Mouse (Mus musculus) megakaryocyte-erythroid progenitor cell, adult 5-6 weeks (primary cell): ENCODE results near the gene Gm3512. TPM values are rescaled to one million over a fixed set of nuclear protein-coding genes. Genes with fewer than 3 reads are reported as not detected.
"Not testable (repeated sequence)": the region's sequence is repeated elsewhere in the genome, so short reads cannot be mapped to it uniquely, and the experiment has no call there.

Experiments used
- ATAC-seq: replicated peaks from 2 replicates; pipeline ENCODE4 v1.8.0; 2016; ENCODE audit warnings: mild to moderate bottlenecking, inconsistent platforms; ENCODE audit not compliant: severe bottlenecking, poor library complexity, low FRiP score, low TSS enrichment
- total RNA-seq, 2 experiments: library from RNA; stranded (forward) in 1 of 2; stranded (reverse) in 1 of 2; fragments of 200-1000, 215-1000 nt in 1 of 2; fragments of >200 nt in 1 of 2; fragmentation: Nextera tagmentation in 1 of 2; gene quantifications; 2 replicates each; pipeline ENCODE4 v1.2.3; 2014 to 2017

Gm3512 gene
- total RNA-seq (2014; fragmentation: Nextera tagmentation) (not detected in 2 replicates), total RNA-seq (2017) (not detected in 2 replicates)

- not testable (repeated sequence) for ATAC-seq
Observed at GRCm38 (mm10) chr14:7174483-7174971, at the start of gene Gm3512. Gene Gm3512 (minus strand): TSS chr14:7174533.

DNA sequence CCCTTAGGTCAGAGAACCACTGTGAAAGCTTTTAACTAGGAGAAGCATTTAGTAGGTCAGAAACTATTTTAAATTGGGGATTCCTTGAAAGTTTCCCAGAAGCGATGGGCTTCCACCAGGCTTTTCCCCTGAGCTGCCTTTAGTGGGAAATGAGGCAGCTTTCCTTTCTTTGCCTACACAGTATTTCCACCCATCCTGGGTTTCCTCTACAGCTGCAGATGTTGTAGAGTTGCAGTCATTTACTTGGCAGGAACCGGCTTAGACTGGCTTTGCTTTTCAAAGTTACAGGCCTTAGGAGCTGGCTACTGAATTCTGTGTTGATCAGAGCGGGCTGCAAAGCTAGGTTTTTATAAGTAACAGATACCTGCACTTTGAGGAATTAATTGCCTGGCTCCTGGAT, 25.7 kb upstream of the Gm3512 start:
- not testable (repeated sequence) for ATAC-seq

DNA sequence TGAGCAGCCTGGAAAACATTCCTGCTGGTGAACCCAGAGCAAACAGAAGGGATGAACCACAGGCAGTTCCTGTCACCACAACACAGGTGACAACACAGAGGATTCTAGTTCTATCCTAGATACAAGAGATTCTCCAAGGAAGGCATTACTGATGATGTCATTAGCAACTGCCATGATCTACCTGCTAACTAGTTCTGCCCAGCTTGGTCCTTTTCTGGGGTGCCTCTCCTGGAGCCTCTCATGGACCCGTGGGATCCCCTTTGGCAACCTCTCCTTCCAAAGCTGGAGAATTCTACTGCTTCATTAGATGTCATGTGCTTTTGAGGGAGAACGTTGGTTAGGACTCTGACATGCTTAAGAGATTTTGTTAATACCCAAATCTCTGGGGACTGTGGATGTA, 20.1 kb upstream of the Gm3512 start, which contains the start of gene Gm16434:
Gene Gm16434 (minus strand): TSS at position 101 of the 400 bp plus-strand sequence.
- ATAC-seq: not testable (repeated sequence)

GRCm38 (mm10) chr14:7125312-7125711, 49.0 kb downstream of the Gm3512 start, which contains the start of gene Gm6676:
Gene Gm6676 (minus strand): TSS chr14:7125412.
- not testable (repeated sequence) for ATAC-seq

- not testable (repeated sequence) for ATAC-seq
Observed at GRCm38 (mm10) chr14:7105124-7105802, 69.1 kb downstream of the Gm3512 start.

Other genes with a start within 250 kb of the Gm3512 start
- not detected in 2 replicates for gene Gm6356, start 200.7 kb downstream of the Gm3512 start, total RNA-seq (2014; fragmentation: Nextera tagmentation)
- not detected in 2 replicates for gene Gm6356, start 200.7 kb downstream of the Gm3512 start, total RNA-seq (2017)
- gene Gm10406, start 147.1 kb downstream of the Gm3512 start, total RNA-seq (2014; fragmentation: Nextera tagmentation): not detected in 2 replicates
- gene Gm10406, start 147.1 kb downstream of the Gm3512 start, total RNA-seq (2017): not detected in 2 replicates
- not detected in 2 replicates for gene Gm3685, start 129.6 kb downstream of the Gm3512 start, total RNA-seq (2014; fragmentation: Nextera tagmentation)
- not detected in 2 replicates for gene Gm3685, start 129.6 kb downstream of the Gm3512 start, total RNA-seq (2017)
- gene Gm3696, start 73.9 kb downstream of the Gm3512 start, total RNA-seq (2014; fragmentation: Nextera tagmentation): not detected in 2 replicates
- gene Gm3696, start 73.9 kb downstream of the Gm3512 start, total RNA-seq (2017): 1.2 TPM in 1 of 2 replicates, not detected in the other
- not detected in 2 replicates for gene Gm6676, start 49.1 kb downstream of the Gm3512 start, total RNA-seq (2014; fragmentation: Nextera tagmentation)
- not detected in 2 replicates for gene Gm6676, start 49.1 kb downstream of the Gm3512 start, total RNA-seq (2017)
- gene Gm16434, start 20.0 kb upstream of the Gm3512 start, total RNA-seq (2014; fragmentation: Nextera tagmentation): not detected in 2 replicates
- gene Gm16434, start 20.0 kb upstream of the Gm3512 start, total RNA-seq (2017): not detected in 2 replicates
- not detected in 2 replicates for gene Gm3727, start 90.2 kb upstream of the Gm3512 start, total RNA-seq (2014; fragmentation: Nextera tagmentation)
- not detected in 2 replicates for gene Gm3727, start 90.2 kb upstream of the Gm3512 start, total RNA-seq (2017)
- 0.63 TPM in 1 of 2 replicates, not detected in the other for gene Gm3739, start 140.5 kb upstream of the Gm3512 start, total RNA-seq (2014; fragmentation: Nextera tagmentation)
- gene Gm3739, start 140.5 kb upstream of the Gm3512 start, total RNA-seq (2017): not detected in 2 replicates
- not detected in 2 replicates for gene Gm5797, start 157.9 kb upstream of the Gm3512 start, total RNA-seq (2014; fragmentation: Nextera tagmentation)
- not detected in 2 replicates for gene Gm5797, start 157.9 kb upstream of the Gm3512 start, total RNA-seq (2017)
- not detected in 2 replicates for gene Gm8374, start 190.6 kb upstream of the Gm3512 start, total RNA-seq (2014; fragmentation: Nextera tagmentation)
- gene Gm8374, start 190.6 kb upstream of the Gm3512 start, total RNA-seq (2017): not detected in 2 replicates